Mouse (Mus musculus): Measurements from ENCODE around the gene Inip. TPM values are rescaled to one million over a fixed set of nuclear protein-coding genes. Genes with fewer than 3 reads are reported as not detected.

Gene Inip
- polyA plus RNA-seq, 1 experiment, result 7.5 TPM

DNA sequence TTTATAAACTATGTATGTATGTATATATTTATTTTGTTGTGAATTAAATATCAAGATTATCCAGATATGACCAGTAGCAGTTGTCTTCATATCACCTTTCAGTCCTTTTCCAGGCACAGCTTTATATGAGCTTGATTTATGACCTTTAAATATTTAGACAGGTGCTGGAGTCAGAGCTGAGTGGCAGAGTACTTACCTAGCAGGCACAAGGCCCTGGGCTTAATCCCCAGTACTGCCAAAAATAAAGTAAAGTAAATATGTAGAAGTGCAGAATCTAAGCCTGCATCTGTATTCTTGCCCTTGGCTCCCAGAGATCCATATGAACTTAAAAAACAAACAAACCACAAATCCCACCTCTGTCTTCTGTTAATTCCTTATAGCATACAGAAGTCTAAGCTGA is 12.4 kb downstream of the Inip start:
- Histone ChIP-seq H3K27ac (ENCODE audit: insufficient read depth, low read depth, low read length) (no peak overlapping the region), H3K4me1 (ENCODE audit: control insufficient read depth, insufficient read depth, low read length) (no peaks in the 10 kb centered on the region; the same call in 1 of the 2 replicates), H3K27me3 (replicated peaks; ENCODE audit: control insufficient read depth, insufficient read depth, low read length) (0 out of 2 replicates have a peak, but pooled peaks cover 2% of the 10 kb centered on the region), H3K36me3 (ENCODE audit: control insufficient read depth, insufficient read depth, low read length) (no peaks in the 10 kb centered on the region), H3K4me3 (ENCODE audit: insufficient read depth, low read depth, low read length) (no peak overlapping the region)
- TF ChIP-seq POLR2A (IDR thresholded peaks at IDR 0.05; ENCODE audit: low read depth, low read length) (no peak), CTCF (conservative IDR thresholded peaks at IDR 0.05; ENCODE audit: insufficient read depth, insufficient read length, low read depth, low read length) (no peak)
- DNase-seq, result no peak

- WGBS, result 39% methylated on average over 6 of the region's 6 CpGs
- TF ChIP-seq CTCF (conservative IDR thresholded peaks at IDR 0.05; ENCODE audit: insufficient read depth, insufficient read length, low read depth, low read length), result no peak
- no peak for TF ChIP-seq POLR2A (IDR thresholded peaks at IDR 0.05; ENCODE audit: low read depth, low read length)
- H3K4me1 ChIP-seq (ENCODE audit: control insufficient read depth, insufficient read depth, low read length), result peaks cover 3% of the 10 kb centered on the region
- H3K27me3 ChIP-seq (replicated peaks; ENCODE audit: control insufficient read depth, insufficient read depth, low read length), result no peaks in the 10 kb centered on the region
- no peak overlapping the region for H3K27ac ChIP-seq (ENCODE audit: insufficient read depth, low read depth, low read length)
- no peak overlapping the region for H3K4me3 ChIP-seq (ENCODE audit: insufficient read depth, low read depth, low read length)
- H3K36me3 ChIP-seq (ENCODE audit: control insufficient read depth, insufficient read depth, low read length), result no peaks in the 10 kb centered on the region
- peak; percentile 70 for DNase-seq
Observed at GRCm38 (mm10) chr4:59787126-59787525, 14.3 kb downstream of the Inip start.

- no peak overlapping the region for H3K27ac ChIP-seq (ENCODE audit: insufficient read depth, low read depth, low read length)
- 1% methylated on average over 7 of the region's 7 CpGs for WGBS
- no peaks in the 10 kb centered on the region for H3K27me3 ChIP-seq (replicated peaks; ENCODE audit: control insufficient read depth, insufficient read depth, low read length)
- no peak overlapping the region for H3K4me3 ChIP-seq (ENCODE audit: insufficient read depth, low read depth, low read length)
- H3K4me1 ChIP-seq (ENCODE audit: control insufficient read depth, insufficient read depth, low read length), result peaks cover 3% of the 10 kb centered on the region
- peak; percentile 74 for DNase-seq
- TF ChIP-seq POLR2A (IDR thresholded peaks at IDR 0.05; ENCODE audit: low read depth, low read length), result no peak
- TF ChIP-seq CTCF (conservative IDR thresholded peaks at IDR 0.05; ENCODE audit: insufficient read depth, insufficient read length, low read depth, low read length), result peak; percentile 94
- no peaks in the 10 kb centered on the region for H3K36me3 ChIP-seq (ENCODE audit: control insufficient read depth, insufficient read depth, low read length)
Observed at GRCm38 (mm10) chr4:59786661-59787060, 14.7 kb downstream of the Inip start.

DNA sequence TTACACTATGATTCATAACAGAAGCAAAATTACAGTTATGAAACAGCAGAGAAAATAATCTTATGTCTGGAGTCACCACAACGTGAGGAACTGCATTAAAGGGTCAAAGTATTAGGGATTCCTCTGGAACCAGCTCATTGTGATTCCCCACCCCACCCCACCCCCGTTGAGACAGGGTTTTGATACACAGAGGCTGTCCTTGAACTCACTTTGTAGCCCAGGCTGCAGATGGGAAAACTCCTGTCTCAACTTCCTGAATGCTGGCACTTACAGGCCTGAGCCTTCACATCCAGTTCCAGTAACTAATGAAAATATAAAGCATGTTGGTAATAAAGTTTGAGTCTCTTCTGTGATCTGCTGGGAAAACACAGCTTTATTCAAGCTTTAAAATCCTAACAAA is 16.0 kb downstream of the Inip start:
- H3K27ac ChIP-seq (ENCODE audit: insufficient read depth, low read depth, low read length), result no peak overlapping the region
- H3K27me3 ChIP-seq (replicated peaks; ENCODE audit: control insufficient read depth, insufficient read depth, low read length), result no peaks in the 10 kb centered on the region
- no peaks in the 10 kb centered on the region for H3K36me3 ChIP-seq (ENCODE audit: control insufficient read depth, insufficient read depth, low read length)
- H3K4me3 ChIP-seq (ENCODE audit: insufficient read depth, low read depth, low read length), result no peak overlapping the region
- H3K4me1 ChIP-seq (ENCODE audit: control insufficient read depth, insufficient read depth, low read length), result peaks cover 3% of the 10 kb centered on the region
- no peak for DNase-seq
- WGBS, result 41% methylated on average over 2 of the region's 2 CpGs
- TF ChIP-seq CTCF (conservative IDR thresholded peaks at IDR 0.05; ENCODE audit: insufficient read depth, insufficient read length, low read depth, low read length) (no peak), POLR2A (IDR thresholded peaks at IDR 0.05; ENCODE audit: low read depth, low read length) (no peak)

DNA sequence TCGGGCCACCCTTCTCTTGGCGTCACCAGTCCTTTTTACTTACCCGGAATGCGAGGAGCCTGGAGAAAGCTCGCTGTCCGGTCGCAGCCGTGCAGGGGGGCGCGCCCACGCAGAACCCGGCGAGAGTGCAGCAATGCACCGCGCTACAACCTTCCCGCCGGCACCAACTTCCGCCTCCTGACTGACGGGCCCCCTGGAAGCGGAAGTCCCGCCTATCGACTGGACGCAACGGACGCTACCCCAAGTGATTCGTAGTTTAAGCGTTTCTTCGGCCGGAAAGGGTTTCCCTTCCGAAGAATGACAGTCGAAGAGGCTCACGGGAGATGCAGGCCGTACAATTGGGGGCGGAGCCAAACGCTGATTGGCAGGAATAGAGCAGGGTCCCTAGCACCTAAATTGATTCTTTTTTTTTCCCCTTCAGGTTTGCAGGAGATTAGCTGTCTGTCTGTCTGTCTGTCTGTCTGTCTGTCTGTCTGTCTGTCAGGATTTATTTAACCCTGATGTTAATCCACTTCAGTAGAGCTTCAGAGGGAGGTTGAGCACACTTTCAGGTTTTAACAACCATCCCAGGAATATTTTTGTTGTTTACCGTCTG is 17.6 kb downstream of the Inip start:
- DNase-seq, result peak; percentile 98
- Histone ChIP-seq H3K27ac (ENCODE audit: insufficient read depth, low read depth, low read length) (no peak overlapping the region; the same call in 1 of the 2 replicates), H3K36me3 (ENCODE audit: control insufficient read depth, insufficient read depth, low read length) (no peaks in the 10 kb centered on the region), H3K4me1 (ENCODE audit: control insufficient read depth, insufficient read depth, low read length) (peaks cover 3% of the 10 kb centered on the region), H3K4me3 (ENCODE audit: insufficient read depth, low read depth, low read length) (peak overlapping the region; percentile 63), H3K27me3 (replicated peaks; ENCODE audit: control insufficient read depth, insufficient read depth, low read length) (no peaks in the 10 kb centered on the region)
- under 1% methylated on average over 36 of the region's 36 CpGs for WGBS
- TF ChIP-seq POLR2A (IDR thresholded peaks at IDR 0.05; ENCODE audit: low read depth, low read length), result no peak
- no peak for TF ChIP-seq CTCF (conservative IDR thresholded peaks at IDR 0.05; ENCODE audit: insufficient read depth, insufficient read length, low read depth, low read length)

GRCm38 (mm10) chr4:59782853-59783684 is 18.3 kb downstream of the Inip start:
- H3K27me3 ChIP-seq (replicated peaks; ENCODE audit: control insufficient read depth, insufficient read depth, low read length), result no peaks in the 10 kb centered on the region
- H3K27ac ChIP-seq (ENCODE audit: insufficient read depth, low read depth, low read length), result no peak overlapping the region
- H3K4me1 ChIP-seq (ENCODE audit: control insufficient read depth, insufficient read depth, low read length), result peaks cover 3% of the 10 kb centered on the region
- DNase-seq, result no peak
- TF ChIP-seq POLR2A (IDR thresholded peaks at IDR 0.05; ENCODE audit: low read depth, low read length) (no peak), CTCF (conservative IDR thresholded peaks at IDR 0.05; ENCODE audit: insufficient read depth, insufficient read length, low read depth, low read length) (no peak)
- WGBS, result under 1% methylated on average over 47 of the region's 47 CpGs
- peak overlapping the region; percentile 63 for H3K4me3 ChIP-seq (ENCODE audit: insufficient read depth, low read depth, low read length)
- H3K36me3 ChIP-seq (ENCODE audit: control insufficient read depth, insufficient read depth, low read length), result no peaks in the 10 kb centered on the region

GRCm38 (mm10) chr4:59780568-59780967 is 20.8 kb downstream of the Inip start:
- TF ChIP-seq POLR2A (IDR thresholded peaks at IDR 0.05; ENCODE audit: low read depth, low read length) (no peak), CTCF (conservative IDR thresholded peaks at IDR 0.05; ENCODE audit: insufficient read depth, insufficient read length, low read depth, low read length) (no peak)
- Histone ChIP-seq H3K4me1 (ENCODE audit: control insufficient read depth, insufficient read depth, low read length) (peaks cover 3% of the 10 kb centered on the region; the same call in 1 of the 2 replicates), H3K36me3 (ENCODE audit: control insufficient read depth, insufficient read depth, low read length) (no peaks in the 10 kb centered on the region), H3K27ac (ENCODE audit: insufficient read depth, low read depth, low read length) (no peak overlapping the region), H3K27me3 (replicated peaks; ENCODE audit: control insufficient read depth, insufficient read depth, low read length) (no peaks in the 10 kb centered on the region), H3K4me3 (ENCODE audit: insufficient read depth, low read depth, low read length) (no peak overlapping the region)
- WGBS, result 5% methylated on average over 1 of the region's 1 CpGs
- peak; percentile 50 for DNase-seq

Measured in kidney, adult 2 months (tissue).